Comparison of ENCODE assay signal across 18 mouse cellular contexts in the genomic region with DNA sequence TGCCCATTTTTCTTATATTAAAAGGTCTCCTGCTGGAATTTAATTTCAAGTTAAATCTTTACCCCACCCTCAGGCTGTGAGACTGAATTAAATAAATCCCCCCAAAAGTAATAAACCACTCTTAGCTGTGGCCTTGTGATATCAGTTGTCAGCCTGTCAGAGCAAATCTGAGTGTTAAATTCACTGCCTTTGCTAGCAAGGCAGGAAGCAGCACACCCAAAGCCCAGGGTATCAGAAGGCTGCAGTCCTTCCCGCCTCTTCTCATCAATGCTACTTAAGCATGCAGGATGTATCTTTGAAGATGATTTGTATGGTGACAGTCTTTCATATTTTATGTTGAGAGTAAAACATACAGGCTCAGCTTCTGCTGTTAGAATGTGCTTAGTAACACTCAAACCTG.
"Had no signal": no experiment of that assay in that cellular context is flagged by ENCODE, and none has a peak within 500 bp of the region (broad histone marks: within the 10 kb centered on the region; RNA-seq: fewer than 3 reads in every experiment).

No protein-coding gene starts in this region.

- H3K27me3 ChIP-seq: liver, embryonic 12.5 days; megakaryocyte, embryonic 14.5 days; neural tube, embryonic 13.5 days; neural tube, embryonic 15.5 days had no signal

- H3K9ac ChIP-seq: liver, embryonic 12.5 days; liver, embryonic 14.5 days; lung, embryonic 14.5 days; neural tube, embryonic 13.5 days; neural tube, embryonic 15.5 days had no signal

- H3K4me1 ChIP-seq: liver, embryonic 12.5 days; megakaryocyte, embryonic 14.5 days; neural tube, embryonic 13.5 days; neural tube, embryonic 15.5 days had no signal

- H3K36me3 ChIP-seq: liver, embryonic 12.5 days; neural tube, embryonic 13.5 days; neural tube, embryonic 15.5 days had no signal

- H3K4me2 ChIP-seq: liver, embryonic 12.5 days; lung, embryonic 14.5 days; neural tube, embryonic 13.5 days; neural tube, embryonic 15.5 days had no signal

- H3K9me3 ChIP-seq: liver, embryonic 12.5 days; neural tube, embryonic 13.5 days; neural tube, embryonic 15.5 days had no signal

- H3K4me3 ChIP-seq: liver, embryonic 12.5 days; megakaryocyte, embryonic 14.5 days; myocyte; neural tube, embryonic 13.5 days; neural tube, embryonic 15.5 days had no signal

- ATAC-seq: liver, embryonic 12.5 days had no signal

- H3K27ac ChIP-seq: liver, embryonic 12.5 days; liver, embryonic 14.5 days; neural tube, embryonic 13.5 days; neural tube, embryonic 15.5 days had no signal

- DNase-seq: lung, adult 18-20 months; lung, embryonic 14.5 days; lung, postnatal 10 days; lung, postnatal 4 days; retina, postnatal 1 day; right cerebral cortex, adult 18-20 months; right cerebral cortex, postnatal 25 days; right cerebral cortex, postnatal 4 days; spleen, adult 18-20 months; thymus, adult 18-20 months; thymus, postnatal 14 days; thymus, postnatal 36 days had no signal
